Mouse (Mus musculus): ENCODE data around the gene Tbx21. TPM values are rescaled to one million over a fixed set of nuclear protein-coding genes. Genes with fewer than 3 reads are reported as not detected.

Gene Tbx21
- polyA plus RNA-seq, 1 experiment from 2014 or later = 0.14 TPM

DNA sequence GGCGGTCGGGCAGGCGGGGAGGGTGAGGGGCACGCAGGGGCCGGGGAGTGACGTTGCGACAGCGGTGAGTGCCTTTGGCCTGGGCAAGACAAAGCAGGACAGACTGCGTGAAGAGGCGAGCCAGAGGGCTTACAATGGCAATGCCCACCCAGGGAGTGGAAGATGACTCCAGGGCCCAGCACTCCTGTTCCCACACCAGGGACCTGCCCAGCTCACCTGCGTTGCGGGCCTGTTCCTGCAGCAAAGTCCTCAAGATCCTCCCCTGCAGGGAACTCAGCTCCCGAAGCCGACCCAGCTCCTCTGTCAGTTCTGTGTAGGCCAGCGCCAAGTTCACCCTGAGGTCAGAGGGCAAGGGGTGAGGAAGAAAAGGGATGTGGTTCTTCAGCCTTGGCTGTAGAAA is 24.1 kb upstream of the Tbx21 start:
- H3K4me1 ChIP-seq (ENCODE audit: control insufficient read depth, insufficient read depth, low read length) = peaks cover 16% of the 10 kb centered on the region
- no peak overlapping the region for H3K27ac ChIP-seq (ENCODE audit: low read depth, low read length)
- DNase-seq (ENCODE audit: low spot score, missing footprints) (peak; percentile 90), ATAC-seq (ENCODE audit: low FRiP score) (no peak)
- peak overlapping the region; percentile 69 for H3K9ac ChIP-seq (ENCODE audit: low read length)
- WGBS = 4% methylated on average over 14 of the region's 15 CpGs
- peaks cover 22% of the 10 kb centered on the region for H3K27me3 ChIP-seq (ENCODE audit: control insufficient read depth, insufficient read depth, low read length)
- H3K36me3 ChIP-seq (ENCODE audit: control insufficient read depth, insufficient read depth, low read length) = no peaks in the 10 kb centered on the region
- peak overlapping the region; percentile 89 for H3K4me2 ChIP-seq
- no peaks in the 10 kb centered on the region for H3K9me3 ChIP-seq (ENCODE audit: control insufficient read depth, low read length)
- peak overlapping the region; percentile 42 for H3K4me3 ChIP-seq (ENCODE audit: low read depth, low read length)

DNA sequence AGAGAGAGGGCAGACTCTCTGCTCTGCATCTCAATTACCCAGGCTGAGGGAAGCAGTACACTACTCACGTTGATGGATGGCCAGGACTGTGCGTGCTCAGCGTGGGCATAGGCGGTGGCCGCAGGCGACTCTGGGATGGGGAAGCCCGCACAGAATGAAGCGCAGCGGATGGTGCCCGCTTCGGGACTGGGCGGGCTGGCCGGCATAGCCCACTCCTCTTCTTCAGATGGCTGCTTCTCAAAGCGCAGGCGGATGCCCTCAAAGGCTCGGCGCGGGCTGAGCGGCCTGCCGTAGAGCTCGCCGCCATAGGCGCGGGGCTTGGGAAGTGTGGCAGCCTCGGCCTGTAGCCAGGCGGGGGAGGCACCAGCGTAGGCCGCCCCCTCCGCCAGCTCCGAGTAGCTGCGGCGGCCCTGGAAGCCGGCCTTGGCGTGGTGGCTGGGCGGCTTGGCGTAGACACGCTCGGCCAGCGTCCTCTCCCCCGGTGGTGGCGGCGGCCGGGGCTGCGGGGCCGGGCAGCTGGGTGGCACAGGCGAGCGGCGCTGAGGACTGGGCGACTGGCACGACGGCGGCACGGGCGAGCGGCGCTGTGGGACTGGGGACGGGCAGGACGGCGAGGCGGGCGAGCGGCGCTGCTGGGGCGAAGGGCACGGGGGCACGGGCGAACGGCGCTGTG is 23.6 kb upstream of the Tbx21 start:
- DNase-seq (ENCODE audit: low spot score, missing footprints) = peak; percentile 92
- Histone ChIP-seq H3K4me2 (peak overlapping the region; percentile 89), H3K4me3 (ENCODE audit: low read depth, low read length) (peak overlapping the region; percentile 42), H3K9ac (ENCODE audit: low read length) (peak overlapping the region; percentile 69), H3K27me3 (ENCODE audit: control insufficient read depth, insufficient read depth, low read length) (peaks cover 22% of the 10 kb centered on the region), H3K27ac (ENCODE audit: low read depth, low read length) (no peak overlapping the region), H3K36me3 (ENCODE audit: control insufficient read depth, insufficient read depth, low read length) (no peaks in the 10 kb centered on the region), H3K4me1 (ENCODE audit: control insufficient read depth, insufficient read depth, low read length) (peaks cover 16% of the 10 kb centered on the region), H3K9me3 (ENCODE audit: control insufficient read depth, low read length) (no peaks in the 10 kb centered on the region)
- ATAC-seq (ENCODE audit: low FRiP score) = peak; percentile 71
- WGBS = 4% methylated on average over 65 of the region's 69 CpGs

DNA sequence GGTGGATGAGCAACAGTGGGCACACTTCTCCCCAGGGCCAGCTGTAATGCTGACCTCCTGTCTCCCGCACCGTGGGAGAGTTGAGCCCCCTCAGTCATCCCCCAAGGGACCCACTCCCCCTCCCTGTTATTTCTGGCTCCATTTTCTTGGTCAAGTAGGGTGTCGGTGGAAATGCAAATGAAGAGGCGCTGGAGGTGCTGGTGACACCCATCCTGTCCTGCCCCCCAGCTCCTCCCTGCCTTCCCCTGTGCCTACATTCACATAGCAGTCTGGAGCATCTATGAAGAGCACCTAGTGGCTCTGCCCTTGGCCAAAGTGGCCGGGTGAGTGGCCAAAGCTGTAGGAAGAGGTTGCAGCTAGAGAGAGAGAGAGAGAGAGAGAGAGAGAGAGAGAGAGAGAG is 18.1 kb upstream of the Tbx21 start:
- Histone ChIP-seq H3K27ac (ENCODE audit: low read depth, low read length) (no peak overlapping the region), H3K27me3 (ENCODE audit: control insufficient read depth, insufficient read depth, low read length) (peaks cover 2% of the 10 kb centered on the region; the same call in 1 of the 2 replicates), H3K4me2 (no peak overlapping the region), H3K9me3 (ENCODE audit: control insufficient read depth, low read length) (no peaks in the 10 kb centered on the region), H3K4me1 (ENCODE audit: control insufficient read depth, insufficient read depth, low read length) (peaks cover 3% of the 10 kb centered on the region), H3K36me3 (ENCODE audit: control insufficient read depth, insufficient read depth, low read length) (no peaks in the 10 kb centered on the region), H3K4me3 (ENCODE audit: low read depth, low read length) (no peak overlapping the region), H3K9ac (ENCODE audit: low read length) (no peak overlapping the region)
- ATAC-seq (ENCODE audit: low FRiP score) = no peak
- no peak for DNase-seq (ENCODE audit: low spot score, missing footprints)
- WGBS = 56% methylated on average over 5 of the region's 5 CpGs

- WGBS = 28% methylated on average over 6 of the region's 6 CpGs
- Histone ChIP-seq H3K9ac (ENCODE audit: low read length) (no peak overlapping the region), H3K4me2 (no peak overlapping the region)
Observed at GRCm38 (mm10) chr11:97132185-97132584, 17.1 kb upstream of the Tbx21 start.

GRCm38 (mm10) chr11:97131683-97132082 is 16.6 kb upstream of the Tbx21 start:
- H3K9me3 ChIP-seq (ENCODE audit: control insufficient read depth, low read length) = no peaks in the 10 kb centered on the region
- no peaks in the 10 kb centered on the region for H3K36me3 ChIP-seq (ENCODE audit: control insufficient read depth, insufficient read depth, low read length)
- ATAC-seq (ENCODE audit: low FRiP score) (no peak), DNase-seq (ENCODE audit: low spot score, missing footprints) (no peak)
- no peak overlapping the region for H3K9ac ChIP-seq (ENCODE audit: low read length)
- H3K4me2 ChIP-seq = no peak overlapping the region
- no peak overlapping the region for H3K4me3 ChIP-seq (ENCODE audit: low read depth, low read length)
- H3K27ac ChIP-seq (ENCODE audit: low read depth, low read length) = no peak overlapping the region
- H3K4me1 ChIP-seq (ENCODE audit: control insufficient read depth, insufficient read depth, low read length) = peaks cover 3% of the 10 kb centered on the region; the same call in 1 of the 2 replicates
- WGBS = 80% methylated on average over 2 of the region's 2 CpGs
- H3K27me3 ChIP-seq (ENCODE audit: control insufficient read depth, insufficient read depth, low read length) = peaks cover 2% of the 10 kb centered on the region; the same call in 1 of the 2 replicates

More at GRCm38 (mm10) chr11:97132185-97132584, 17.1 kb upstream of the Tbx21 start:
- Histone ChIP-seq H3K27ac (ENCODE audit: low read depth, low read length) (no peak overlapping the region), H3K36me3 (ENCODE audit: control insufficient read depth, insufficient read depth, low read length) (no peaks in the 10 kb centered on the region), H3K9me3 (ENCODE audit: control insufficient read depth, low read length) (no peaks in the 10 kb centered on the region), H3K27me3 (ENCODE audit: control insufficient read depth, insufficient read depth, low read length) (peaks cover 2% of the 10 kb centered on the region; the same call in 1 of the 2 replicates), H3K4me3 (ENCODE audit: low read depth, low read length) (no peak overlapping the region), H3K4me1 (ENCODE audit: control insufficient read depth, insufficient read depth, low read length) (no peaks in the 10 kb centered on the region)
- DNase-seq (ENCODE audit: low spot score, missing footprints) (no peak), ATAC-seq (ENCODE audit: low FRiP score) (no peak)

DNA sequence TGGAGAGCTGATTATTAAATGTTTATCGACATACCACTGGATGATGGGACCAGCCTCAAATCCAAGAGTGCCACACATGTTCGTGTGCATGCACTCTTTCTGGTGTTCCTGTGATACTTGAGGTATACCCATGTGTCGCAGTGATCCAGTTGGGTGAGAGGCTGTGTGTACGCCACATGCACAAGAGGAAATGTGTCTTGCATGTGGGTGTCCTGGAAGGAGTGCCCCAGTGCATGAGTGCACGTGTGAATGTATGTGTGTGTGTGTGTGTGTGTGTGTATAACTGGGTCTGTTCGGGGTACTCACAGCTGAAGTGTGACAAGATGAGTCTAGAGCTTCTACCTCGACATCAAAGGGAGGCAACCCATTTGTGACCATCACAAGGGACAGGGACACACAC is 15.2 kb upstream of the Tbx21 start:
- H3K9ac ChIP-seq (ENCODE audit: low read length) = no peak overlapping the region
- H3K4me1 ChIP-seq (ENCODE audit: control insufficient read depth, insufficient read depth, low read length) = peaks cover 3% of the 10 kb centered on the region; the same call in 1 of the 2 replicates
- ATAC-seq (ENCODE audit: low FRiP score) = no peak
- 78% methylated on average over 7 of the region's 7 CpGs for WGBS
- no peak overlapping the region for H3K4me2 ChIP-seq
- no peak for DNase-seq (ENCODE audit: low spot score, missing footprints)
- peaks cover 5% of the 10 kb centered on the region for H3K27me3 ChIP-seq (ENCODE audit: control insufficient read depth, insufficient read depth, low read length)
- no peak overlapping the region for H3K27ac ChIP-seq (ENCODE audit: low read depth, low read length)
- H3K4me3 ChIP-seq (ENCODE audit: low read depth, low read length) = no peak overlapping the region
- H3K9me3 ChIP-seq (ENCODE audit: control insufficient read depth, low read length) = no peaks in the 10 kb centered on the region
- H3K36me3 ChIP-seq (ENCODE audit: control insufficient read depth, insufficient read depth, low read length) = no peaks in the 10 kb centered on the region

DNA sequence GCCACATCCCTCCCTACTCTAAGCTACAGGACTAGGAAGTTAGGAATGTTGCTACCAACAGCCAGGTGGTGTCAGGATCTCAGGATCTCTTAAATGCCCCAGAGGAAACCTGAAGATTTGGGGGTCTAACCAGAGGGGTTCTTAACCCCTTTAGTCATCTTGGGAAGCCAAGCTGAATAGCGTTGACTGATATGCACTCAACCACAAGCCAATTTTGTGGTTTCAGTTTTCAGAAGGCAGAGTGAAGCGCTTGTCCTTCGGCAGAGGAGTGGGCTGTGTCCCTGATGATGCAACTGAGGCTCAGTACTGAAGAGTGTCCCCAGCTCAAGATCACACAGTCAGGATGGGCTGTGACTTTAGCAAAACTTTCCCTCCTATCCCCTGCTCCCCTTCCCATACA is 13.8 kb upstream of the Tbx21 start:
- DNase-seq (ENCODE audit: low spot score, missing footprints) = no peak
- H3K4me1 ChIP-seq (ENCODE audit: control insufficient read depth, insufficient read depth, low read length) = peaks cover 3% of the 10 kb centered on the region; the same call in 1 of the 2 replicates
- 69% methylated on average over 3 of the region's 3 CpGs for WGBS

GRCm38 (mm10) chr11:97127470-97128223 is 12.5 kb upstream of the Tbx21 start:
- Histone ChIP-seq H3K4me3 (ENCODE audit: low read depth, low read length) (peak overlapping the region; percentile 36), H3K27me3 (ENCODE audit: control insufficient read depth, insufficient read depth, low read length) (peaks cover 5% of the 10 kb centered on the region), H3K27ac (ENCODE audit: low read depth, low read length) (no peak overlapping the region), H3K4me2 (peak overlapping the region; percentile 62), H3K4me1 (ENCODE audit: control insufficient read depth, insufficient read depth, low read length) (peaks cover 6% of the 10 kb centered on the region; the same call in 1 of the 2 replicates), H3K9me3 (ENCODE audit: control insufficient read depth, low read length) (no peaks in the 10 kb centered on the region), H3K9ac (ENCODE audit: low read length) (peak overlapping the region; percentile 55; the same call in 1 of the 2 replicates), H3K36me3 (ENCODE audit: control insufficient read depth, insufficient read depth, low read length) (no peaks in the 10 kb centered on the region)
- WGBS = 11% methylated on average over 19 of the region's 19 CpGs
- ATAC-seq (ENCODE audit: low FRiP score) (no peak), DNase-seq (ENCODE audit: low spot score, missing footprints) (no peak)

More for the DNA sequence above, 13.8 kb upstream of the Tbx21 start:
- H3K9me3 ChIP-seq (ENCODE audit: control insufficient read depth, low read length) = no peaks in the 10 kb centered on the region
- H3K9ac ChIP-seq (ENCODE audit: low read length) = no peak overlapping the region
- H3K27me3 ChIP-seq (ENCODE audit: control insufficient read depth, insufficient read depth, low read length) = peaks cover 5% of the 10 kb centered on the region
- no peak overlapping the region for H3K4me2 ChIP-seq
- no peaks in the 10 kb centered on the region for H3K36me3 ChIP-seq (ENCODE audit: control insufficient read depth, insufficient read depth, low read length)
- H3K4me3 ChIP-seq (ENCODE audit: low read depth, low read length) = no peak overlapping the region
- H3K27ac ChIP-seq (ENCODE audit: low read depth, low read length) = no peak overlapping the region
- ATAC-seq (ENCODE audit: low FRiP score) = no peak
